Mouse (Mus musculus): ENCODE measurements around the gene Reps2.
A peak's percentile ranks its signal among the peaks of the same experiment; 100 is the strongest.

Reps2 gene

DNA sequence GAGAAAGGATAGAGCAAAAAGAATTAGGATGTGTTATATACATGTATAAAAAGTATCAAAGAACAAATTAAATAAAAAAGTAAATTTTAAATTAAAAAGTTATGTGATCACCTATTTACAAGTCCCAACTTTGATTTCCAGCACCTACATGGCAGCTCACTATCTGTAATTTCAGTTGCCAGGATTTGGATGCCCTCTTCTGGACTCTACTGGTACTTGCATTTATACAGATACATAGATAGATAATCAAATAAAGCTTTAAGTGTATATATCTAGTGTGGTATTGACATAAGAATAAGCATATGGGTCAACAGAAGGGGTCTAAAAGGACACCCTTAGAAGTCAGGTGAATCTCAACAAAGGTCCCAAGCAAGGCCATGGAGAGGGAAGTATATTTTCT is 155.7 kb downstream of the Reps2 start:
- DNase-seq: no peak

DNA sequence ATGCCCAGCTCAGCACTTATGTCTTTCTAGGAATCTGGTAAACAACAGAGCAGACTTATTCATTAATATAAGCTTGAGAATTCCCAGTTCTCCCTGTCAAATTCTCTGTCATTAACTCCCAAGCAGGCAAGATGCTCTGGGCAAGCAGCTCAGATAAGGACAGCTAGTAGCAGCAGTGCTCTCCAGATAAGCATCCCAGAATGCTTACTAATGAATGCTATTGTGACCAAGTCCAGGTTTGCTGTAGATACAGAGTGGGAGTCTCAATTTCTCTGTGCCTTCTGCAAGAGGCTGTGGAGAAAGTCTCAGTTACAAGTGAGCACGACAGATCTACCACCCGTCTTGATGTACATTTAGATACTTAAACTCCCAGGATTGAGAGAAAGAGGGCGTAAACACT is 173.2 kb downstream of the Reps2 start:
- DNase-seq: no peak

DNA sequence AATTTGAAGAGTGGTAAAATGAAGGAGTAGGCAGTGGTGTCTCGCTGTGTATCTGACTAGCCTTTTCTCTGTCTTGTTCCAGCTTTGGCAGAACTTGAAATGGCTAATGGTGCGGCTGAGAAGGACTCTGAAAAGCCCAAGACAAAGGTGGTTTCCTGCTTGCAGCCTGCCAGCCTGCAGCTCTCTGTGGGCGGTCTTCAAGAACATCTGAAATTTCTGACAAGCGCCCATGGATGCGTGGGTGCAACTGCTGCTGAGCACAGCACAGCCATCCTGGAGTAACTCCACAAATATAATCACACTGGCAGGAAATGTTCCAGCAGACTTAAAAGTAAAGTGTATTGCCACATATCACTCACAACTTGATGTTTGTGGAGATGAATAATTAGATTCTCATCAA is 181.3 kb downstream of the Reps2 start:
- DNase-seq: no peak

DNA sequence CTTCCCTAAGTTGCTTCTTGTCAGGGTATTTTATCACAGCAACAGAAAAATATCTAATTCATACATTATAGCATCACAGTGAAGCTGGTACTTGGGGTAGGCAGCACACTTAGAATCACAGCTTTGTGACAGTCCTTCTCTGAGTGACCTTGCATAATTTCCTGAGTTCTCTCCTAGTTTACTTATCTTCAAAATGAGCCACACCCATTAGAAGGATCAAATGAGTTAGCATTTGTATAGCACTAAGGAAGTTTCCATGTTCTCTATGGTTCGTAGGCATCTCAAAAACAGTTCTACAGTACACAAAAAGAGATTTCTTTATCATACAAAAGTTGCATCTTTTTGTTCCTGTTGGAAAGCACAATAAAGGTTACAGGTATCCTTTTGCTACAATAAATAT is 187.0 kb downstream of the Reps2 start:
- no peak for DNase-seq

DNA sequence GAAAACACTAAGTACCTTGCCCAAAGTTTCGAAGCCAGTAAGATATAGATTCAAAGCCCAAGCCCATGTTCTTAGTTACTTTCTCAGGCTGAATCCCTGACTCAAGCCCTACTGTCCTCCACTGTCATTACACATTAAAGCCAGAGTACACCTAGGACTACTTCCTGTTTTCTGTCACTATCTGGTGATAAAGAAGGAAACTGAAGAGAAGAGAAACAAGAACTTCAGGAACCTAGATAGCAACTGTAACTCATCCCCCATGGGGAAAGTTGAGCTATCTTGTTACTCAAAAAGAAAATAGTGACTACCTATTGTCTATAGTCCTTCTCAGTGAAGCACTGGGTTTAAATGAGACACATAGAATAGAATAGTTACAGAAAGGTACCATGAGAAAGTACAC is 188.1 kb downstream of the Reps2 start:
- no peak for DNase-seq

DNA sequence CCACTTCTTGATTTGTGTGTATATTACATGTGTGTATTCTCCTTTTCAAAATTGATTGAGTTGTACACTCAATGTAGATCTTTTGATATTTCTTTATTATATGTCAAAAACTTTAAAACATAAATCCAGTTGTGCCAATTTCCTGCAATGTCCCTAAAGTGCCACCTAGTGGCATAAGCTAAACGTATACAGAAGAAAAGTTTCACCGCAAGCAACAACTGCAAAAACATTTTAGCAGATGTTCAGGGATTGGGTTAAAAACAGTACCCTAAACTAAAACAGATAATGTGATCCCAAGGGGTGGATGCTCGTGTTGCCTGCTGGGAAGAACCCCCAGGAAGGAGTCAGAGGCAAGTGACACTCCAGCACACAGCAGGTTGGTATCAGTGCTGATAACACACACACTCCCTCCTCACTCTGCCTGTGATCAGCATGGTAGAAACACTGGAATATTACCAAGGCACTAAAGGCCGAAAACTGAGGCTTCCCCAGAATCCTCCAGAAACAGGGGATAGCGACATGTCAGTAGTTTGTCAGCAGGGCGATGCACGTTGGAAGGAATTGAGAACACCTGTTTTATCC is 189.5 kb downstream of the Reps2 start:
- no peak for DNase-seq

DNA sequence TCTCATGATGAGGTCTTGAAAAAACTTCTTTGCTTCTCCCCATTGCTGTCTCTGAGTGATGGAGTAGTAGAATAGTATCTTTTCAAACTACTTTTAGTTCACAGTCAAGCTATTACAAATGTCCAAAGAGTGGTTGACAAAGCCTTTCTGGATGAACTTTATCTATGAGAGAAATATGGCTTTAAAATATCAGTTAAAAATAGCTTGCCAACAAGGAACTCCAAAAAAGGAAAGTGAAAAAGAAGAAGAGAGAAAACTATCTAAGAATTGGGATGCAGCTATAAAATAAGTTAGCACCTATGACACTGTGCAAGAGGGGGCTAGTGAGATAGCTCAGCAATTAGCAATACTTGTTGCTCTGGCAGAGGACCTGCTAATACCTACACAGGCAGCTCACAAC is 190.8 kb downstream of the Reps2 start:
- DNase-seq: no peak

DNA sequence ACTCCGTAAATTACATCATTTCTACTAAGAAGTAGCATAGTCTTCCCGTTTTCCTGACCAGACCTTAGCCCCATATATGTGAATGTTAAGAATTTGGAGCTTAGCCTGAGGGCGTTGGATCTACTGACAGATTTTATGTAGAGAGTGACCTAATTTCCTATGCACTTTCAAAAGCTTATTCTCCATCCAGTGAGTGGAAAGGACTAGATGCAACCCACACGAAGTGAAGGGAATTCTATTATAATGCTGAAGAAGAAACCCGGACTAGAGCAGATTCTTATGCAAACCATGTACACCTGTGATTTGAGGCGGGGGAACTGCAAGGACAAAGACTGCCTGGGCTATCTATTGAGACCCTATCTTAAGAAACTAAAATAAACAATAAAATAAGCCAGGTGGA is 195.5 kb downstream of the Reps2 start:
- DNase-seq: peak; percentile 8

DNA sequence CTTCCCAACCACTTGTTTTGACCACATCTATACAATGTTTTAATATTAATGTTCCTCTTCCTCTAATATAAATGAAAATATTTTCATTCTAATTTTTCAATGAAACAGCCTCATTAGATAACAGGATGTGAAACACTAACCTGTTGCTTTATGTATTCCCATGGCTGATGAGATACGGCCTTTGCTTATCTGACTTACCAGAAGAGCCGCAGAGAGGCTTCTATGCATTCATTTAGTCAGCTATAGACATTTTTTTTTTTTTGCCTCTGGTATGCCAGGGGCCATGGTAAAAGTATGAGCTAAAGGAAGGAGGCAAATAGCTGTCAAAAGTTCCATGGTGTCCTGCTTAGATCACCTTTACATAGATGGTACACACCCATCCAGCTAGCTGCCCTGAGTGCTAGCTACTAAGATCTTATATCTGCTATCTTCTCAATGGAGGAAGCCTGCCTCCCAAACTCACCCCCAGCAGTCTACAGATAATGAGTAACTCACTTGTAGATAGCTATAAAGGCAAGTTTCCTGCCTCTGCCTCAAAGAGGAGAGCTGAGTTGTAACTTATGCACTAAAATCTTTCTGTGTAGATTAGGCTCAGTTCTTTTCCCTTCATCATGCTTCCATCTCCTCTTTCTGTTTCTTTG is 196.7 kb downstream of the Reps2 start:
- DNase-seq: no peak

DNA sequence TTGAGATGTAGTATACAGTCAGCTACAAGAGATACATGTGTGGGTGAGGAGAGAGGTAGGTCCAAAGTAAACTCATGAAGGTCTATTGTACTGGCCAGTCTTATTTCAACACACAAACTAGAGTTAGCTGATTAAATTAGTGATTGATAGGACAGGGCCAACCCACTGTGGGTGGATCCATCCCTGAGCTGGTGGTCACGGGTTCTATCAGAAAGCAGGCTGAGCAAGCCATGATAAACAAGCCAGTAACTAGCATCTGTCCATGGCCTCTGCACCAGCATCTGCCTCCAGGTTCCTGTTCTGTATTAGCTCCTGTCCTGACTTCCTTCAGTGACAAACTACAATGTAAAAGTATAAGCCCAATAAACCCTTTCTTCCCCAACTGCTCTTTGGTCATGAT is 200.1 kb downstream of the Reps2 start:
- DNase-seq: no peak

DNA sequence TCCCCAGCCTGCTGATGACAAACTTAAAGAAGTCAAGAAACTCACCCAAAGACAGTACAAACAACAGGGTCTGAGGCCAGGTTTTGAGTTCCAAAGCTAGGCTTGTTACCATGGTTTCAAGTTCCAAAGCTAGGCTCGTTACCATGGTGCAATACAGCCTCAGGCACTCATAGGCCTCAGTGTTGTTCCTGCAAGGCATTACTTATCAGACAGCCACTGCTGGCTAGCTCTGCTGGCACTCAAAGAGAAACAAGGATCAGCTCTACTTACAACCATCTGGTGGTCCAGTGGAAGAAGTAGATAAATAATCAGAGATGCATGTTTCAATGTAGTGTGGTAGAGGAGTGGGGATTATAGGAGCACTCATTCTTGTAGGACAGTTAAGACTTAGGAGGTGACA is 200.5 kb downstream of the Reps2 start:
- no peak for DNase-seq

DNA sequence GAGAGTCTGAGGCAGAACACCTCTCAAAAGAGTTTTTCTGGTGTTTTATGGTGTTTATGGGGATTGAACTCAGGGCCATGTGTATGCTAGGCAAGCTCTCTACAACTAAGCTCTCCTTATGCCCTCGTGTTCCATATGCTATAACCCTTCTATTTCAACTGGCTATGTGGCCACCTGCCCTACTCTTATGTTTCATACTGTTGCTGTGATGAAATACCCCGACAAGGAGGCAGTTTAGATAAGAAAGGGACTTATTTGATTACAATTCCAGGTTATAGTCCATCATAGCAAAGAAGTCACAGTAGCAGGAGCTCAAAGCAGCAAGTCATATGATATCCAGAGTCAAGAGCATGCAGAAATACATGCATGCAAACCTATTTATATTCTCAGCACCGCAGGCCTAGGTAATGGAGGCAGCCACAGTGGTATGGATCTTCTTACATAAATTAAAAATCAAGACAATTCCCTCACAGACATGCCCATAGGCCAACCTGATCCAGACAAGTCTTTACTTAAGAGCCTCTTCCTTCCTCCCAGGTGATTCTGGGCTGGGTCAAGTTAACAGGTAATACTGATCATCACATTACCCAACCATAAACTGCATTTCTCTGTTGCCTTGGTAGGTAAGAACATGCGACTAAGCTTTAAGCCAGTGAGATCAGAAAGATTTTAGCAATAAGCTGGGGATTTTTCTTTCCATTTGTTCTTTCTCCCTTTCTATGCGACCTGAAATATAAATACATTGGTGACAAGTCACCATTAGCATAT is 210.5 kb downstream of the Reps2 start:
- DNase-seq: no peak

DNA sequence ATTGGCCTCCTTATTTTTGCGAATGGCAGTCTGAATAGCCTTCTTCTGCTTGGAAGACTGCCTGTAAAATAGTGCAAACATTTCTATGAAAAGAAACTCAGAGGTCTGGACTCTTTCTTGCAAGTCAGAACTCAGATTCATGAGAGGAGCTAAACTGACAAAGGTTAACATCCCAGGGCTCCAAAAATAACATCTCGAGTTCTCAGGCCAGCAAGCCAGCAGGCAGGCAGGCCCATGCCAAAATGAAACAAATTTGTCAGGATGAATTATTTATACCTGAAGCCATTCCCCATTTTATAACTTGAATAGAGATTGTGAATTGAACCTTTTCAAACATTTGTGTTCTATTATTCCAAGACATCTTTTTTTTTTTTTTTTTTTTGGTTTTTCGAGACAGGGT is 215.8 kb downstream of the Reps2 start:
- no peak for DNase-seq

DNA sequence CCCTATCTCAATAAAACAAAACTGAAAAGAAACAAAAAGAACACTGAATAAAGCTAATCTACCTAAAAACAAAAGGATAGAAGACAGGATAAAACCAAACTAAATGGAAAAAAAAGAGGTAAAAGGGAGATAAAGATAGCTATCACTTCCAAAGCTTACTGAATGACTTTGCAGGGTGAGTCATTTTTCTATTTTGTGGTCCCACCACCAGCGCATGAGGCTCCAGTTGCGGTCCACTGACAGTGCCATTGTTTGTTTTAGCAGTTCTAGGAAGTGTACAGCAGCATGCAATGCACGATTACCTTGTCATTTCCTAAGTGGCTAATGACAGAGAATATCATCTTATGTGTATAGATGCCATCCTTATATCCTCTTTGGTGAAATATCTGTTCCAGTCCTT is 224.0 kb downstream of the Reps2 start:
- DNase-seq: no peak

DNA sequence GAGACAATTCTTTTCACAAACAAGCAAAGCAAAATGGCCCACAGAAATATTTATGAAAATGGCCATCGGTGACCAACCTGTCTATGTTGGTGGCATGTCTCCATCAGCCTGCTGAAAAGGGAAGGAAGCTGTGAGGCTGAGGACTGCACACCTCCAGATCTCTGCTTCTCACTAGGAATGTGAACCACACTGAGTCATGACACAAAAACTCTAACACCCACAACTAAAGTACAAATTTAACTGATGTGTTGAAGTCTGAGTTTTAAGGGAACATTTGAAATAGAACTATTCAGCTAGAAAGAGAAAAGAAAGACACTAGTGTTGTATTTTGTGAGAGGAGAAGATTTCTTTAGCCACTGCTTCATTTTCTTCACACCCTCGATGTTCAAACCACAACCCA is 230.3 kb downstream of the Reps2 start:
- no peak for DNase-seq

DNA sequence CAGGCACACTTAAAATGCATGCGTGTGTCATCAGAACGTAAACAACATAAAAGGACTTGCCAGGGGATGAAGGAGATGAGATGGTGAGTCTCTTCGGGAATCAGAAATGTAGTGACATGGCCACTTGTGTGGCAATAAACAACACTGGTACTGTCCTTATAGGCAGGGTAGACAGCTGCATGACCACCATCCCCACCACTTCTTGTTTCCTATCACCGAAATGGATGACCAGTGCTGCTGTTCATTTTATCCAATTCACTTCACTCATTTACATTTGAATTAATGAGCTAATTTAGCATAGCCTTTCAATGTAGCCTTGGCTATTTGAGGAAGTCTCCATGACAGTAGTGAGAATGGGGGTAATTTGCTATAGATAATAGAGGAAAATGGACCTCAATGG is 236.2 kb downstream of the Reps2 start:
- DNase-seq: no peak

DNA sequence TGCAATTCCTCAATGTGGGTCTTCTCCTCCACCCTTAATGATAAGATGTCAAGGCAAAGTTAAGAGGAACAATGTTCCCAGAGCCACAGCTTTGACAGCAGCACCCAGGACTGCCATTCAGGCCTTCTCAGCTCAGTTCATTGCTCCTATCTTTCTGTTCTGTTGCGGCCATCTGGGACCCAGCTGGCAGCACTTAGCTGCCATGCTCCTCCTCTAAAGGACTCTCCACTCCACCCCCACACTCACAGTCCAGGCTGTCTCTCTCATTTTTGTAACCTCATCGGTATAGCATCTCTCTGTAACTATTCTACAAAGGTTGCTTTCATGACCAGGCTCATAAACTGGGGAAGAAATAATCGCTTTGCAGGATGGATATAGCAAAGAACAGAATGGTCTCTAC is 241.0 kb downstream of the Reps2 start:
- DNase-seq: no peak

DNA sequence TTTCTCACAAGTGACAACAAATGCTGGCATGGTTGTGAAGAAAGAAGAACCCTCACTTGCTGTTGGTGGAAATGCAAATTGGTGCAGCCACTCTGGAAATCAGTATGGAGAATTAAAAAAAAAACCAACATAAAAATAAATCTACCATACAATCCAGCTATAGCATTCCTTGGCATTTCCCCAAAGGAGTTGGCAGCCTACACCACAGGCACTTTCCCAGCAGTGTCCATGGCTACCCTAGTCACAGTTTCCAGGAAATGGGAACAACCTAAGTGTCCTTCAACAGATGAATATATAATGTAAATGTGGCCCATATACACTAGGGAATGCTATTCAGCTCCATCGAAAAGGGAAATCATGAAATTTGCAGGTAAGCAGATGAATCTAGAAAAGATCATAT is 262.7 kb downstream of the Reps2 start:
- no peak for DNase-seq

DNA sequence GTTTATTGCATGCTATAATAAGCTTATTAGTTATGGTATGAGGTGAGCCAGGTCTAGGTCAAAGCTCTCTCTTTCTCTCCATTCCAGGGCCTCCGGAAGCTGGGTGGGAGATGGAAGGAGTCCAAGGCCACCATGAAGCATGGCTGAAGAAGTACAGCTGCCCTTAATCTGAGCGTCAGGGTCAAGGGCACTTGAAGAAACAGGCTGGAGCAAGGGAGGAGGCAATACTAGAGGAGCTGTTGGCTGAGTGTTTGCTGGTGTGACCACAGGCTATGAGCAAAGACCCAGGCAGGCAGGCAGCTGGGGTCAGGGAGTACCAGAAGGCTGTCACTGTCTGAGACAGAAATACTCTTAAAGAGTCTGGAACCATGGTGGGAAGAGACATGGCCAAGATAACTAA is 280.2 kb downstream of the Reps2 start:
- DNase-seq: no peak
